Mouse (Mus musculus): ENCODE results near the gene Galnt16.

GRCm38 (mm10) chr12:80526511-80526910 lies 8.4 kb downstream of the Galnt16 start:
- TF ChIP-seq POLR2A (IDR thresholded peaks at IDR 0.05; ENCODE audit: borderline replicate concordance, extremely low read depth, insufficient read depth, insufficient read length, poor library complexity, severe bottlenecking) = no peak
- TF ChIP-seq CTCF (IDR thresholded peaks at IDR 0.05; ENCODE audit: borderline replicate concordance, extremely low read depth, insufficient read depth, insufficient read length) = no peak
